Mouse (Mus musculus): ENCODE results near the gene Fez2.

DNA sequence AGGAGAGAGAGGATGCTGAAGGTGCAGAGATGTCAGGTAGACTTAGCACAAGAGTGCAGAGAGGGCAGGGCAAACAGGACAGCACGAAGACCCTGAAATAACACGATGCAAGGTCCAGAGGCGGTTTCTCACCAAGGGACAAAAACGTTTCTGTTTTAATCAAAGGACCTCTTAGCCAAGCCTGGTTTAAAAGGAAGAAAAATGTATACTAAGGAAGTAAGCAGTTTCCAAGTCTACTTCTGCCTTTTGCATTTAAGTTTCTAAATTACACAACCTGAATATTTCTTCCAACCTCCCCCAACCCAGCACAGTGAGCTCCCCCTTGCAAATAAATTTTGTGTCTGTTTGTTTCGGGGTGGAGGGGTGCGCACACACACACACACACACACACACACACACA lies 44.8 kb downstream of the Fez2 start:
- TF ChIP-seq EP300 (optimal IDR thresholded peaks at IDR 0.05) (no peak), CTCF (IDR thresholded peaks at IDR 0.05; ENCODE audit: low read depth) (no peak)

Data from stomach, postnatal 0 days (tissue).